Mouse (Mus musculus) bone marrow macrophage, adult 2 months (primary cell): Measurements from ENCODE around the gene Col1a1. TPM values are rescaled to one million over a fixed set of nuclear protein-coding genes. Genes with fewer than 3 reads are reported as not detected.

Source experiments
- H3K27ac ChIP-seq: 2 replicates; pipeline ENCODE4 v1.5.1; 2012; ENCODE audit warnings: low read depth, low read length; ENCODE audit not compliant: insufficient read depth
- H3K4me1 ChIP-seq: 2 replicates; pipeline ENCODE4 v1.6.1; 2012; ENCODE audit warnings: low read length; ENCODE audit not compliant: control insufficient read depth, insufficient read depth
- H3K4me3 ChIP-seq: 2 replicates; pipeline ENCODE4 v1.5.1; 2012; ENCODE audit warnings: mild to moderate bottlenecking, low read length, moderate library complexity; ENCODE audit not compliant: insufficient read depth
- CTCF ChIP-seq: IDR thresholded peaks from 2 replicates; pipeline ENCODE4 v1.5.1; 2012; ENCODE audit warnings: low read depth, mild to moderate bottlenecking, low read length, moderate library complexity
- POLR2A ChIP-seq: IDR thresholded peaks from 2 replicates; pipeline ENCODE4 v1.6.1; 2012; ENCODE audit warnings: mild to moderate bottlenecking, low read depth, low read length, borderline replicate concordance
- polyA plus RNA-seq: library from polyadenylated mRNA; stranded (reverse); fragments of >200 nt; gene quantifications from 2 replicates; pipeline ENCODE4 v1.2.4, GENCODE M21; 2012; ENCODE audit not compliant: missing spikeins, insufficient read depth, insufficient read length

Gene Col1a1
- polyA plus RNA-seq, 1 experiment = 18.5 TPM

DNA sequence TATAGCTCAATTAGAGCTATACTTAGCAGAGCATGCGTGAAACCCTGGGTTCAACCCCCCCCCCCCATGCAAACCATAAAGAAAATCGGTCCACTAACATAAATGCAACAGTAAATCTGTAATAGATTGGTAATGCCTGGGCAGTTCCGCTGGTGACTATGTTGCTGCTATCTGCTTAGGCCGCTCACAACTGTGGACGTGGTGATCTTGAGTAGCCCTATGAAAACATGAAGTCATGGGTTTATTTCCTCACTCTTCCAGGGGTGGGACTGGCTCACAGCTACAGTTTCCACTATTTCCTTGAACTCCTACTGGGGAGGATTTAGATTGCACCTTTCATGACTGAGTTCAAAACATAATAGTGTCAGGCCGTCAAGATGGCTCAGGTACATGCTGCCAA, 18.3 kb upstream of the Col1a1 start:
- no peak for TF ChIP-seq POLR2A
- TF ChIP-seq CTCF = no peak
- no peaks in the 10 kb centered on the region for H3K4me1 ChIP-seq
- no peak overlapping the region for H3K27ac ChIP-seq
- H3K4me3 ChIP-seq = no peak overlapping the region

GRCm38 (mm10) chr11:94920996-94921401, 15.0 kb upstream of the Col1a1 start:
- no peak for TF ChIP-seq POLR2A
- no peak for TF ChIP-seq CTCF
- Histone ChIP-seq H3K4me1 (no peaks in the 10 kb centered on the region), H3K27ac (no peak overlapping the region), H3K4me3 (no peak overlapping the region)

DNA sequence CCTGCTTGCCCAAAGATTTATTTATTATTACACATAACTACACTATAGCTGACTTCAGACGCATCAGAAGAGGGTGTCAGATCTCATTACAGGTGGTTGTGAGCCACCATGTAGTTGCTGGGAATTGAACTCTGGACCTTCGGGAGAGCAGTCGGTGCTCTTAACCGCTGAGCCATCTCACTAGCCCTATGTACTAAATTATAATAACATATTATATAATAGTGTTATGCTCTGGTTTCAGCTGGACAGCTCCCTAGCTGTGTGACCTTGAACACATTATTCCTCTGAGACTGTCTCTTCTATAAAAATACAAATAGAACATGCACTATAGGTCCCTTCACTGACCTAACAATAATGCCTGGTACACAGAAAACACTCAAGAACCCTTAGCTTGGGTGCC, 11.0 kb upstream of the Col1a1 start:
- Histone ChIP-seq H3K4me1 (no peaks in the 10 kb centered on the region), H3K4me3 (no peak overlapping the region), H3K27ac (no peak overlapping the region)
- no peak for TF ChIP-seq POLR2A
- no peak for TF ChIP-seq CTCF

GRCm38 (mm10) chr11:94926431-94926830, 9.6 kb upstream of the Col1a1 start:
- H3K4me1 ChIP-seq = no peaks in the 10 kb centered on the region
- H3K27ac ChIP-seq = no peak overlapping the region
- no peak for TF ChIP-seq POLR2A
- no peak for TF ChIP-seq CTCF
- no peak overlapping the region for H3K4me3 ChIP-seq

DNA sequence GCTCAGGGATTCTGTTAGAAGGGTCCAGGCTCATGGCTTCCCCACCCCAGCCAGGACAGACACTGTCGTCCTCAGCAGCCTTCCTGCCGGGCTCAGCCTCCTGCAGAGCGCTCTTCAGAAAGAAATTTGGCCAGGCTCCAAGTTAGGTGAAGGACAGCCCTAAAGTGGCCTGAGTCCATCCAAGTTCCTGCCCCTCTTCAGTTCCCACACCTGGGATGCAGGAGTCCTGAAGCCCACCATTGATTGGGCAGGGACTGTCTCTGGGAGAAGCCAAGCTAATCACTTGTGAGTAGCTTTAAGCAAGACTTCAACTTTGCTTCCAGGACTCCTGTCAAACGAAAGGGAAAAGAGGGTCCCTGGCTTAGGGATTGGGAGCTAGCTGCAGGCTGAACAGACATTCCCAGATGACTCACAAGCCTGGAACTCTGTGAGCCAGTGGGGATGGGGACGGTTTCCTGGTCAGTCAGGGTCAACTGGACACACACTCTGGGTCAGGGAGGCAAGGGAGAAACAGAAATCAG, 8.2 kb upstream of the Col1a1 start:
- no peak overlapping the region for H3K4me3 ChIP-seq
- H3K27ac ChIP-seq = no peak overlapping the region
- TF ChIP-seq POLR2A = no peak
- TF ChIP-seq CTCF = no peak
- H3K4me1 ChIP-seq = no peaks in the 10 kb centered on the region

DNA sequence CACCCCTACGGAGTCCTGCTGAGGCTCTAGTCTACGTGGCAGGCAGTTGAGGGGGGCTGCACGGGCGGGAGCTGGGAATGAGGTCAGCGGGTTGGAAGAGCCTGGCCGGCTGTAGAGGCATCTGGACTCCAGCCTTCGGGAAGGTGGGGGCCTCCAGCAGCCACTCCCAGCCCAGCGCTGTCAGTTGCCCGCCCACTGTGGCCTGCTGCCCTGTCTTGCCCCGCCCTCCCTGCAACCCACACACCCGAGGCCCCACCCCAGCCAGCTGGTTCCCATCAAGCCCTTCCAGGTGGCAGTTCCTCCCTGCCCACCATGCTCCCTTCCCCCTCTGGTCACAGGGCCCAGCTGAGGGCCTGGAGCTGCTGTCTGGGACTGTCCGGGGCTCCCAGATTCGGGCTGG, 7.2 kb upstream of the Col1a1 start:
- H3K4me1 ChIP-seq = no peaks in the 10 kb centered on the region
- H3K4me3 ChIP-seq = no peak overlapping the region
- no peak overlapping the region for H3K27ac ChIP-seq
- TF ChIP-seq POLR2A = no peak
- TF ChIP-seq CTCF = no peak

GRCm38 (mm10) chr11:94929599-94929998, 6.4 kb upstream of the Col1a1 start:
- no peak overlapping the region for H3K27ac ChIP-seq
- H3K4me1 ChIP-seq = no peaks in the 10 kb centered on the region
- TF ChIP-seq POLR2A = no peak
- TF ChIP-seq CTCF = no peak
- H3K4me3 ChIP-seq = no peak overlapping the region

GRCm38 (mm10) chr11:94930151-94930550, 5.9 kb upstream of the Col1a1 start:
- Histone ChIP-seq H3K27ac (no peak overlapping the region), H3K4me3 (no peak overlapping the region), H3K4me1 (no peaks in the 10 kb centered on the region)
- TF ChIP-seq POLR2A (no peak), CTCF (no peak)

DNA sequence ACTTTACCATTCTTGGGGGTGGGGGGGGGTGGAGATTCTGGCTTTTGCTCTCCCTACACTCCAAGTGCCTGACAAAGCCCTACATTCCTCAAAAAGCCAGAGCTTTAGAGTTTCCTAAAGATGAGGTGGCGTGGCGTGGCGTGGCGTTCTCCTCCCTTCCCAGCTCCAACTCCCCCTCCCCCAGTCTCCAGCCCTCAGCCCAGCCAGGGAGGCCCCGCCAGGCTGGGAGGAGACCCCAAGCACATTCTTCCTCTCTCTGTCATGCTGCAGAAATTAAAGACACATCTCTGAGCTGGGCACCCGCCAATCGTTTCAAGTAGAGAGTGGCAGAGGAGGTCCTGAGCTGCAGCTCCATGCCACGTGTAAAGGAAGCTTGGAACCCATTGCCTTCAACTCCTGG, 2.4 kb upstream of the Col1a1 start:
- TF ChIP-seq CTCF = no peak
- no peak for TF ChIP-seq POLR2A
- Histone ChIP-seq H3K27ac (no peak overlapping the region), H3K4me3 (no peak overlapping the region), H3K4me1 (peaks cover 2% of the 10 kb centered on the region; the same call in 1 of the 2 replicates)

DNA sequence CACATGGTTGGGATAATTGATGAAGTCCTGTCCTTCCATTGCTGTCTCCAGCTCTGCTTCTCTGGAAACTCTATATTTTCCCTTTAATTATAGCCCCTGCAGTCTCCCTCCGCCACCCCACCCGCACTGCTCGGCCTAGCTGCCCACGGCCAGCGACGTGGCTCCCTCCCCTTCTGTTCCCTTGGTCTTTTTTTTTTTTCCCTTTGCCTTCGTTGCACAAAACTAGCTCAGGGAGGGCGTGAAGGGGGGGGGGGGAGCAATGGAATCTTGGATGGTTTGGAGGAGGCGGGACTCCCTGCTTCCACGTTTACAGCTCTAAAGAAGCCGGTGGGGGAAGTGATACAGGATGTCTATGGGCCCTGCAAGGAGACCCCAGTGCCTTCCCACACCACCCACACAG, 1.5 kb upstream of the Col1a1 start:
- TF ChIP-seq CTCF (no peak), POLR2A (no peak)
- Histone ChIP-seq H3K27ac (no peak overlapping the region), H3K4me3 (no peak overlapping the region), H3K4me1 (peaks cover 2% of the 10 kb centered on the region; the same call in 1 of the 2 replicates)
